Mouse (Mus musculus) C2C12 (cell line): ENCODE measurements around the gene Epn3. TPM values are rescaled to one million over a fixed set of nuclear protein-coding genes. Genes with fewer than 3 reads are reported as not detected.

ENCODE experiments used
- H3K27me3 ChIP-seq: one replicate; pipeline ENCODE4 v1.6.1; 2011; ENCODE audit not compliant: control insufficient read depth, insufficient read depth, insufficient read length
- H3K36me3 ChIP-seq: one replicate; pipeline ENCODE4 v1.6.1; 2011; ENCODE audit not compliant: control insufficient read depth, insufficient read depth
- H3K4me3 ChIP-seq: one replicate; pipeline ENCODE4 v1.5.1; 2011; ENCODE audit warnings: mild to moderate bottlenecking, control low read depth; ENCODE audit not compliant: poor library complexity, insufficient read depth, severe bottlenecking
- H3K79me2 ChIP-seq: one replicate; pipeline ENCODE4 v1.6.1; 2011; ENCODE audit not compliant: control insufficient read depth, insufficient read depth
- H3K79me3 ChIP-seq: one replicate; pipeline ENCODE4 v1.6.1; 2011; ENCODE audit warnings: low read depth, control low read depth
- H3ac ChIP-seq: one replicate; pipeline ENCODE3; 2011; ENCODE audit warnings: low read depth; ENCODE audit not compliant: control insufficient read depth, insufficient read length
- CEBPB ChIP-seq: IDR thresholded peaks from one replicate; pipeline ENCODE4 v1.6.1; 2011; ENCODE audit warnings: low read depth, mild to moderate bottlenecking, control low read depth, moderate library complexity
- CTCF ChIP-seq: IDR thresholded peaks from one replicate; pipeline ENCODE4 v1.5.1; 2011; ENCODE audit not compliant: control insufficient read depth, insufficient read depth, insufficient read length
- FOSL1 ChIP-seq: IDR thresholded peaks from one replicate; pipeline ENCODE4 v1.8.0; 2011; ENCODE audit warnings: mild to moderate bottlenecking, low read length; ENCODE audit not compliant: poor library complexity, insufficient read depth, severe bottlenecking
- MAX ChIP-seq: IDR thresholded peaks from one replicate; pipeline ENCODE4 v1.6.1; 2011; ENCODE audit warnings: mild to moderate bottlenecking, control low read depth
- MYOD1 ChIP-seq: IDR thresholded peaks from one replicate; pipeline ENCODE4 v1.6.1; 2011; ENCODE audit warnings: low read depth; ENCODE audit not compliant: control insufficient read depth, insufficient read length
- MYOG ChIP-seq: IDR thresholded peaks from one replicate; pipeline ENCODE4 v1.6.1; 2011; ENCODE audit not compliant: control insufficient read depth, insufficient read length; ENCODE audit errors: extremely low read depth
- USF1 ChIP-seq: IDR thresholded peaks from one replicate; pipeline ENCODE4 v1.6.1; 2011; ENCODE audit warnings: low read depth, mild to moderate bottlenecking, control low read depth, moderate library complexity
- polyA plus RNA-seq: library from polyadenylated mRNA; unstranded; fragments of >200 nt; fragmentation: generic; extraction: Trizol; gene quantifications from one replicate; pipeline ENCODE4 v1.2.1, GENCODE M21; 2012; ENCODE audit warnings: missing spikeins

The Epn3 gene
- polyA plus RNA-seq, 1 experiment: 0.25 TPM

DNA sequence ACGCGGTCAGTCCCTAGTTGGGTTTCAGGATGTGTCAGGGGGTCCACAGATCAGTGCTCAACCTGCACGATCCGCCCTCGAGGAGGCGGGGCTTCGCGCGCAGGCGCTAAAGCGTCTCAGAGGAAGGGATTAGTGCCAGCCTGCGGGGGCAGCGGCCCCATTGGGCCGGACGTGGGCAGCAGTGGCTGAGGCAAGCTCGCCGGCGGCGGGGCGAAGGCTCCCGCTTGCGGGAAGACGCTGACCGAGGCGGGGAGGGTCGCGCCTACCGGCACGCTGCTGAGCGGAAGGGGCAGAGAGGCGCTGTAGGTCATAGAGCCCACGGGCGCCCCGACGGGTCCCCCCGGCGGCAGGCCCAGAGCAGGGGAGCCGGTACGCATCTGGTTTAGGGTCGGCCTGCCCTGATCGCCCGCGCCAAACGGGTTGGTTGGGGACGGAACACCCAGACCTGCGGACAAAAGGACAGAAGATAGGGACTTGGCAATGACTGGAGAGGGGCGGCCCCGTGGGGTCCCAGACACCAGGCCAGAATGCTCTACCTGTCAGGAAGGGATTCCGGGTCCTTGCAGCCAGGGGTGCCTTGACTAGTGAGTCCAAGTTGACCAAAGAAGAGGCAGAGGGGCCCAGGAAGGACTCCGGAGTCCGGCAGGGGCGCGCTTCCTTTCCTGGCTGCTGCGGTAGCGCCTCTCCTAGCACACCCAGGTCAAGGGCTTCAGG, 8.6 kb downstream of the Epn3 start:
- peaks cover 30% of the 10 kb centered on the region for H3K27me3 ChIP-seq

GRCm38 (mm10) chr11:94489745-94490144, 10.0 kb downstream of the Epn3 start:
- no peak for TF ChIP-seq MYOG
- TF ChIP-seq CTCF: no peak
- no peak for TF ChIP-seq MAX
- no peak for TF ChIP-seq FOSL1
- TF ChIP-seq CEBPB: no peak
- no peak for TF ChIP-seq USF1
- no peak for TF ChIP-seq MYOD1
- Histone ChIP-seq H3K4me3 (no peak overlapping the region), H3K27me3 (peaks cover 40% of the 10 kb centered on the region), H3K36me3 (no peaks in the 10 kb centered on the region), H3K79me3 (no peaks in the 10 kb centered on the region), H3ac (no peak overlapping the region), H3K79me2 (no peaks in the 10 kb centered on the region)

More for the DNA sequence above, 8.6 kb downstream of the Epn3 start:
- Histone ChIP-seq H3K79me2 (no peaks in the 10 kb centered on the region), H3K4me3 (no peak overlapping the region), H3K79me3 (no peaks in the 10 kb centered on the region), H3K36me3 (no peaks in the 10 kb centered on the region), H3ac (no peak overlapping the region)
- TF ChIP-seq CTCF (no peak), CEBPB (no peak), FOSL1 (no peak), USF1 (no peak), MAX (no peak), MYOD1 (no peak), MYOG (no peak)

- Histone ChIP-seq H3K79me2 (no peaks in the 10 kb centered on the region), H3K27me3 (peaks cover 43% of the 10 kb centered on the region), H3K4me3 (no peak overlapping the region), H3ac (no peak overlapping the region), H3K36me3 (no peaks in the 10 kb centered on the region), H3K79me3 (no peaks in the 10 kb centered on the region)
- no peak for TF ChIP-seq CTCF
- TF ChIP-seq USF1: no peak
- TF ChIP-seq MYOG: no peak
- no peak for TF ChIP-seq FOSL1
- no peak for TF ChIP-seq MYOD1
- no peak for TF ChIP-seq CEBPB
- no peak for TF ChIP-seq MAX
These were observed 10.8 kb downstream of the Epn3 start for GRCm38 (mm10) chr11:94488767-94489533.

DNA sequence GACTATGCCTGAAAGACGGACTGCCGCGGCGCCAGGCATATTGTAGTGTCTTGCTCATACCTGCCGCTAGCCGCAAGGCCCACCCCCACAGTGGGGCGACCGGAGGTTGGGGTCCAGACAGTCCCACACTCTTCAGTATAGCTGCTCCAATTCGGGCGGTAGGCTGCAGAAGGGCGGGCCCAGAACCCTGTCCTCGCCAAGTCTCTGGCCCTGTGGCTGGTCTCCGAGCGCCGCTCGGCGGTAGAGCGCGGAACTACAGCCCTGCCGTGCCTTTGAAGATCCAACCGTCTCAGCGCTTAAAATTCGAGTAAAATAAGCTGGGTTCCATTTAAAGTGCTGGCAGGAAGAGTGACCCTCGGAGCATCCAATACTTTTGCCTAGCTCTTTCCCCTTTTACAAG, 13.8 kb downstream of the Epn3 start, which contains the start of gene Spata20:
Spata20 (minus strand) TSS at position 179 of the 400 bp plus-strand sequence.
- TF ChIP-seq CTCF: peak; percentile 80
- TF ChIP-seq USF1: no peak
- no peak for TF ChIP-seq MYOD1
- Histone ChIP-seq H3K79me3 (no peaks in the 10 kb centered on the region), H3K4me3 (no peak within 1 kb of the TSS), H3ac (no peak within 1 kb of the TSS), H3K27me3 (peaks cover 42% of the 10 kb centered on the region), H3K79me2 (no peaks in the 10 kb centered on the region), H3K36me3 (no peaks in the 10 kb centered on the region)

DNA sequence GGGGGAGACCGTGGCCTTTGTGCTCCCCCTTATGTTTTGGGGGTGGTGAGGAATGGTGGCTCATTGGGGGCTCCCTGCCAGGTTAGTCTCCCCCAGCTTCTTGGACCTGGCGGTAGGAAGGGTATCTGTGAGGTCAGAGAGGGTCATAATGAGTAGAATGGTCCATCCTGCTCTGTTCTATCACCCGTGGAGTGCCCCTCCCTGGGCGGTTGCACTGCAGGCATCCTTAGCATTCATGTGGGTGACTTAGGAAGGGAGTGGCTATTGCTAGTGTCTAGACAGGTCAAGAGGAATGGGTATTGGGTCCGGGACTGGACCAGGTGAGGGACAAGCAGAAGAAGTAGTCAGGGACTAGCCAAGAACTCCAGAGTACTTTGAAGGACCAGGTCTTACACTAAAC, 14.6 kb downstream of the Epn3 start:
- no peaks in the 10 kb centered on the region for H3K79me3 ChIP-seq
- H3K27me3 ChIP-seq: peaks cover 49% of the 10 kb centered on the region
- no peaks in the 10 kb centered on the region for H3K36me3 ChIP-seq
- H3K79me2 ChIP-seq: no peaks in the 10 kb centered on the region
- no peak overlapping the region for H3ac ChIP-seq
- H3K4me3 ChIP-seq: no peak overlapping the region
- TF ChIP-seq MYOD1 (no peak), FOSL1 (no peak), CTCF (no peak), USF1 (no peak)

DNA sequence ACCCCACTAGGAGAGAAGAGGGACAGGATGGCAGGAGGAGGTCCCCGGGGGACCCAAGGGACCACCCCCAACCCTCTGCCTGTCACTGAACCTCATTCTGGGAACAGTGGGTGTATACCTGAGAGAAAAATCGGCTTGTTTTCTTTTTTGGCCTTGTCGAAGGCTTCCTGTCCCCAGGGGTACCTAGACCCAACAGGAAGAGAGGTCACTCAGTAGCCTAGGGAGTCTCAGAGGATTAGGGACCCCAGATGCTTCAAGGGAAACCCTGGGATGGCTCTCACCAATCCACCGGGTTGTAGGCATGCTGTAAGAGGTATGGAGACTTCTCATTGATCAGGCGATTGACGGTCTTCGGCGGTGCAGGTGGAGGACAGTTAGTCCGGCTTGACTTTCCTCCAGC, 15.1 kb downstream of the Epn3 start:
- no peaks in the 10 kb centered on the region for H3K79me2 ChIP-seq
- H3ac ChIP-seq: no peak overlapping the region
- peaks cover 52% of the 10 kb centered on the region for H3K27me3 ChIP-seq

More for the DNA sequence above, 15.1 kb downstream of the Epn3 start:
- no peaks in the 10 kb centered on the region for H3K79me3 ChIP-seq
- H3K36me3 ChIP-seq: no peaks in the 10 kb centered on the region
- TF ChIP-seq FOSL1: no peak
- TF ChIP-seq MYOG: no peak
- no peak for TF ChIP-seq CEBPB
- no peak for TF ChIP-seq MYOD1
- TF ChIP-seq USF1: no peak
- TF ChIP-seq CTCF: no peak
- no peak for TF ChIP-seq MAX
- no peak overlapping the region for H3K4me3 ChIP-seq
